Mouse (Mus musculus): Measurements from ENCODE around the gene Mrtfa. TPM values are rescaled to one million over a fixed set of nuclear protein-coding genes. Genes with fewer than 3 reads are reported as not detected.

Mrtfa gene
- polyA plus RNA-seq, 1 experiment from 2014 or later, result 6.1 TPM

Other genes starting within 250 kb of the Mrtfa start
- gene Adsl, start 242.3 kb downstream of the Mrtfa start, polyA plus RNA-seq (2015; fragmentation: Nextera tagmentation; extraction: Ambion mirVana), result 55.1 and 65.0 TPM in 2 replicates
- gene Sgsm3, start 213.0 kb downstream of the Mrtfa start, polyA plus RNA-seq (2015; fragmentation: Nextera tagmentation; extraction: Ambion mirVana), result 7.9 TPM in 2 replicates
- 0.19 TPM in 1 of 2 replicates, not detected in the other for gene Mchr1, start 44.7 kb upstream of the Mrtfa start, polyA plus RNA-seq (2015; fragmentation: Nextera tagmentation; extraction: Ambion mirVana)
- gene Slc25a17, start 170.1 kb upstream of the Mrtfa start, polyA plus RNA-seq (2015; fragmentation: Nextera tagmentation; extraction: Ambion mirVana), result 36.2 and 38.3 TPM in 2 replicates
- 59.2 and 59.4 TPM in 2 replicates for gene St13, start 209.3 kb upstream of the Mrtfa start, polyA plus RNA-seq (2015; fragmentation: Nextera tagmentation; extraction: Ambion mirVana)
- gene Xpnpep3, start 209.4 kb upstream of the Mrtfa start, polyA plus RNA-seq (2015; fragmentation: Nextera tagmentation; extraction: Ambion mirVana), result 5.9 and 6.6 TPM in 2 replicates
- gene Dnajb7, start 217.5 kb upstream of the Mrtfa start, polyA plus RNA-seq (2015; fragmentation: Nextera tagmentation; extraction: Ambion mirVana), result 0.39 and 0.77 TPM in 2 replicates